Mouse (Mus musculus) hindbrain, embryonic 13.5 days (tissue): Measurements from ENCODE around the gene Jazf1. TPM values are rescaled to one million over a fixed set of nuclear protein-coding genes. Genes with fewer than 3 reads are reported as not detected.
A peak's percentile ranks its signal among the peaks of the same experiment; 100 is the strongest.

Source experiments
- ATAC-seq: fragments of 200-750 bp; cut with Nextera tagmentation; 2 replicates; pipeline ENCODE4 v1.8.0; 2017; ENCODE audit warnings: moderate TSS enrichment; ENCODE audit not compliant: low FRiP score
- H3K27ac ChIP-seq: fragments of 300-500 bp; sonication (generic); 2 replicates; pipeline ENCODE4 v1.5.1; 2015; ENCODE audit warnings: inconsistent platforms, mild to moderate bottlenecking, moderate library complexity
- H3K27me3 ChIP-seq: fragments of 300-500 bp; sonication (generic); 2 replicates; pipeline ENCODE4 v1.6.1; 2015; ENCODE audit warnings: mild to moderate bottlenecking, inconsistent platforms
- H3K36me3 ChIP-seq: fragments of 300-500 bp; sonication (generic); 2 replicates; pipeline ENCODE4 v1.6.1; 2015; ENCODE audit warnings: mild to moderate bottlenecking, inconsistent platforms
- H3K4me1 ChIP-seq: fragments of 300-500 bp; sonication (generic); replicated peaks from 2 replicates; pipeline ENCODE4 v1.6.1; 2015; ENCODE audit warnings: inconsistent platforms
- H3K4me2 ChIP-seq: fragments of 300-500 bp; sonication (generic); 2 replicates; pipeline ENCODE4 v1.6.1; 2015; ENCODE audit warnings: inconsistent platforms, mild to moderate bottlenecking, moderate library complexity
- H3K4me3 ChIP-seq: fragments of 300-500 bp; sonication (generic); 2 replicates; pipeline ENCODE4 v1.5.1; 2015; ENCODE audit warnings: mild to moderate bottlenecking, inconsistent platforms
- H3K9ac ChIP-seq: fragments of 300-500 bp; sonication (generic); 2 replicates; pipeline ENCODE4 v1.6.1; 2015; ENCODE audit warnings: mild to moderate bottlenecking, inconsistent platforms
- H3K9me3 ChIP-seq: fragments of 300-500 bp; sonication (generic); 2 replicates; pipeline ENCODE4 v1.6.1; 2016; ENCODE audit warnings: inconsistent platforms
- WGBS: fragments of 180-500 bp; shearing (Covaris S2); methylation state at CpG from one replicate; pipeline ENCODE4 v1.1.7; 2015; 5-methylcytosine and 5-hydroxymethylcytosine counted together
- polyA plus RNA-seq: library from polyadenylated mRNA; unstranded; fragments of >200 nt; fragmentation: Nextera tagmentation; extraction: Ambion mirVana; gene quantifications from 2 replicates; pipeline ENCODE4 v1.2.1, GENCODE M21; 2015

Jazf1 gene
- polyA plus RNA-seq, result 29.2 and 30.4 TPM in 2 replicates

DNA sequence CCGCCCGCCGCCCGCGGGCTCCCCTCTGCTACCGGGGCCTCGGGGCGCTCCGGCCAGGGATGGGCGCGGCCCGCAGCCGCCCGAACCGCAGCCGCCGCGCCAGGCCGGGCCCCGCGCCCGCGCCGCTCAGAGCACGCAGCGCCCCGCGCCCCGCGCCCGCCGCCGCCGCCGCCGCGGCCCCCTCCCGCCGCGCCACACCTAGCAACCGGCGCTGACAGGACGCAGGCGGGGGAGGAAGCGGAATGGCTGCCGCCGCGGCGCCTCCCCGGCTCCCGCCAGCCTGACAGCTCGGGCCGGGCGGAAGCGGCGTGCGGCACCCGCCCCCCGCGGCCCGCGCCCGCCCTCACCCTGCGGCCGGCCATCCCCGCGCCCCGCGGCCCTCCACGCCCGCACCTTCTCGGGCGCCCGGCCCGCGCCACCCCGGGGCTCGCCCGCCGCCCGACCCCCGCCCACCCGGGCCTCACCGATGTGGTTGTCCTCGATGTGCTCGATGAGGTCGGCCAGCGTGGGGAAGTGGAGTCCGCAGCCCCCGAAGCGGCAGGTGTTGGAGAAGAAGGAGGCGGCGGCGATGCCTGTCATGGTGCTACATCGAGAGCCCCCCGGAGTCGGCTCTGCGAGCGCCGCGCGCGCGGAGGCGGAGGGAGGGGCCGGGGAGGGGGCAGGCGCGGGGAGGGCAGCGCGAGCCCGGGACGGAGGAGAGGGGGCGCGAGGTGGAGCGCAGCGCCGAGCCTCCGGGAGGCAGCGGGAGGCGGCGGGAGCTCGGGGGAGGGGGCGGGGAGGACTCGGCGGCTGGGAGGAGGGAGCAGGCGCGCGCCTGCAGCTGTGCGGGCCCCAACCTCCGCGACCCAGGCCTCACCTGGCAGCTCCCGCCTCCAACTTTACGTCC, at the start of gene Jazf1:
Gene Jazf1, minus strand, starts transcription at position 643 of the 886 bp plus-strand sequence.
- peak within 1 kb of the TSS; percentile 92 for H3K27ac ChIP-seq
- under 1% methylated on average over 48 of the region's 133 CpGs for WGBS
- peak within 1 kb of the TSS; percentile 78 for H3K4me3 ChIP-seq
- H3K4me1 ChIP-seq, result peaks cover 17% of the 10 kb centered on the region
- H3K4me2 ChIP-seq, result peak within 1 kb of the TSS; percentile 82
- peak within 1 kb of the TSS; percentile 88 for H3K9ac ChIP-seq
- H3K27me3 ChIP-seq, result peaks cover 25% of the 10 kb centered on the region
- ATAC-seq, result peak; percentile 88
- no peaks in the 10 kb centered on the region for H3K36me3 ChIP-seq
- no peaks in the 10 kb centered on the region for H3K9me3 ChIP-seq

DNA sequence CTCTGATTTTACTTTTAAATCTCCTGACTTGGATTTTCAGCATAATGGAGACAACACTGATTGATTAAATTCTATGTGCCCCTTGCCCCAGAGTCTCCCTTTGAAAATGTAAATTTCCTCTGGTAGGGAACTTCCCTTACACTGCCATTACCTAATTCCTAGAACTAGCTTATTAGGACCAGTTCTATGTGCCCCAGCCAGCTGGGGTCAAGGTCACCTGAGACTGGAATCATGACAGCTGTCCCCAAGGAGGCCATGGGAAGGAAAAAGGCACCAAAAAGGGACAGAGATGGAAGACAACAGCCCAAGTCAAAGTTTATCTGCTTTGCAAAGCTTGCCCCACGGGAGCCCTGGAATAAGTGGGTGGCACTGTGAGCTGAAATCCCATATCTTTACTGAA, 49.4 kb upstream of the Jazf1 start:
- Histone ChIP-seq H3K4me2 (no peak overlapping the region), H3K27me3 (no peaks in the 10 kb centered on the region), H3K27ac (no peak overlapping the region), H3K9me3 (no peaks in the 10 kb centered on the region), H3K4me1 (no peaks in the 10 kb centered on the region), H3K9ac (no peak overlapping the region), H3K36me3 (no peaks in the 10 kb centered on the region), H3K4me3 (no peak overlapping the region)
- no peak for ATAC-seq
- 33% methylated on average over 1 of the region's 1 CpGs for WGBS

DNA sequence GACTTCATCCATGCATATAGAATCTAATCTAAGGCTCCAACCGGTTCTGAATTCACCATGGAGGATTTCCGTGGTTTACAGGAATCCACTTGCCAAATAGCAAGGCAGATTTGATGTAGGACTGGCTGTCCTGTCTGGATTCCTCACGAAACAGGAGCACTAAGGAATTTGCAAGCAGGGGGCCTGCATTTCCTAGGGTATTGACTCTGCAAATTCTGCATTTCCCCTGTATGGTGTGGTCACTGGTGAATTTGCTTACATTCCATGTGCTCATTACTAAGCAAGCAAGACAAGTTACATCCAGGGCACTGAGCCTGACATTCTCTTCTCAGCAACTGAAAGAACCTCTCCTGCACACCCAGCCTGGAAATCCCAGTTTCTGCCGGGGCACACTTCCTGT, 18.4 kb upstream of the Jazf1 start:
- H3K9me3 ChIP-seq, result no peaks in the 10 kb centered on the region
- ATAC-seq, result no peak
- H3K9ac ChIP-seq, result no peak overlapping the region
- H3K36me3 ChIP-seq, result no peaks in the 10 kb centered on the region
- H3K27me3 ChIP-seq, result no peaks in the 10 kb centered on the region
- no peak overlapping the region for H3K4me2 ChIP-seq
- no peaks in the 10 kb centered on the region for H3K4me1 ChIP-seq
- WGBS, result 67% methylated on average over 4 of the region's 4 CpGs
- H3K4me3 ChIP-seq, result no peak overlapping the region
- H3K27ac ChIP-seq, result no peak overlapping the region

DNA sequence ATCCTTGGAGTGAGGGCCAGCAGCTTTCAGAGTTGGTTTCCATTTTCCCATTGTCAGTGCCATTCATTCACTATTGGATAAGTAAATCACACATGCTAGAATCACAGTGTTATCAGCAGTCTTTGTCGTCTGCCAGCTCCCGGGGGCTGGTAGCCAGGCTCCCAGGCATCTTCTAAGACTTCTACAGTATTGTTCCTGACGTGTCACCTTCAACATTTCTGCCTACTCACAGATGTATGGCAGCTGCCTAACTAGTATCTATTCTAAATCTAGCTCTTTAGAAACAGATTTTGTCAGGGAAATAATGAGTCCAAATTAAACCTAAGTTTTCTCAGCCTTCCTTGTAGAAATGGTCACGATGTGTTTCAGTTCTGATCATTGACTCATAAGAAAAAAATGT, 12.8 kb upstream of the Jazf1 start:
- WGBS, result 80% methylated on average over 4 of the region's 4 CpGs
- H3K27me3 ChIP-seq, result no peaks in the 10 kb centered on the region
- H3K4me1 ChIP-seq, result peaks cover 5% of the 10 kb centered on the region; the same call in 1 of the 2 replicates
- H3K9ac ChIP-seq, result no peak overlapping the region
- ATAC-seq, result no peak
- H3K9me3 ChIP-seq, result no peaks in the 10 kb centered on the region
- no peak overlapping the region for H3K4me3 ChIP-seq
- no peak overlapping the region for H3K27ac ChIP-seq
- H3K36me3 ChIP-seq, result no peaks in the 10 kb centered on the region
- no peak overlapping the region for H3K4me2 ChIP-seq

DNA sequence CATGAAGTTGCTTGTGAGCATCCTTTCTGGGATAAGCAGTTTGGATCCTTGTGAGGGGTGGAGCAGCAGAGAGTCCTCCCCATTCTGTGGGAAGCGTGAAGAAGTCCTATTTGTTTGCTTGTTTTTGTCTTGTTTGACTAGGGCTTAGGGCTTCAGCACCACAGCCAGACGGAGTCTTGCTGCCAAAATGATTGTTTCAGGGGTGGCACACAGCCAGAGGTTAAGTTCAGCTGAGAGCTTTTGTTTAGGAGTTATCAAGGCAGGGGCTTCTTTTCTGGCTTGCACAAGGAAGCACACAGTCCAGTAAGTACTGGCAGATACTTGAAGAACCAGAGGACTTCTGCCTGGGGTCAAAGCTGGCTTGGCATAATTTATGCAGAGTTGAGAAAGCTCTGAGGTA, 10.2 kb upstream of the Jazf1 start:
- H3K9me3 ChIP-seq, result no peaks in the 10 kb centered on the region
- no peak for ATAC-seq
- H3K27me3 ChIP-seq, result no peaks in the 10 kb centered on the region
- H3K9ac ChIP-seq, result no peak overlapping the region
- no peak overlapping the region for H3K4me2 ChIP-seq
- H3K4me1 ChIP-seq, result peaks cover 5% of the 10 kb centered on the region; the same call in 1 of the 2 replicates
- no peak overlapping the region for H3K27ac ChIP-seq
- H3K4me3 ChIP-seq, result no peak overlapping the region
- H3K36me3 ChIP-seq, result no peaks in the 10 kb centered on the region
- WGBS, result 20% methylated on average over 2 of the region's 2 CpGs

DNA sequence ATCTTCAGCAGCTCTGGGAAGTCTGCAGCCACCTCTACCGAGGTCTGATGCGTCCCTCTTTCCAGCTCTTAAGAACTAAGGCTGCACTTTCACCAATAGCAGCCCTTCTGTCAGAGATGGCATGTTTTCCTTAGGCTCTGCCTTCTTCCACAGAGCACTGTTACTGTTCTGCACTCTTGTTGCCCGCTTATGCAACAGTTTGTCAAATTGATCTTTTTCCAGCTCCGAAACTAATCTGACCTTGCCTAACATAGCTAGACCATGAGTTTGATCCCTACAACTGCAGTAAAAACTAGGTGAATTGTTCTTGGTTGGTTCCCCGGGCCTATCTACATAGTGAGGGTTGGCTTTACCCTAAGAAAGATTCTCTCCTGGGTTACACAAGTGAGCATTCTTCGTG, 3.3 kb upstream of the Jazf1 start:
- Histone ChIP-seq H3K27ac (no peak overlapping the region), H3K9me3 (no peaks in the 10 kb centered on the region), H3K9ac (no peak overlapping the region), H3K27me3 (peaks cover 25% of the 10 kb centered on the region), H3K36me3 (no peaks in the 10 kb centered on the region), H3K4me1 (peaks cover 17% of the 10 kb centered on the region), H3K4me3 (no peak overlapping the region), H3K4me2 (no peak overlapping the region)
- no peak for ATAC-seq
- 84% methylated on average over 6 of the region's 6 CpGs for WGBS

DNA sequence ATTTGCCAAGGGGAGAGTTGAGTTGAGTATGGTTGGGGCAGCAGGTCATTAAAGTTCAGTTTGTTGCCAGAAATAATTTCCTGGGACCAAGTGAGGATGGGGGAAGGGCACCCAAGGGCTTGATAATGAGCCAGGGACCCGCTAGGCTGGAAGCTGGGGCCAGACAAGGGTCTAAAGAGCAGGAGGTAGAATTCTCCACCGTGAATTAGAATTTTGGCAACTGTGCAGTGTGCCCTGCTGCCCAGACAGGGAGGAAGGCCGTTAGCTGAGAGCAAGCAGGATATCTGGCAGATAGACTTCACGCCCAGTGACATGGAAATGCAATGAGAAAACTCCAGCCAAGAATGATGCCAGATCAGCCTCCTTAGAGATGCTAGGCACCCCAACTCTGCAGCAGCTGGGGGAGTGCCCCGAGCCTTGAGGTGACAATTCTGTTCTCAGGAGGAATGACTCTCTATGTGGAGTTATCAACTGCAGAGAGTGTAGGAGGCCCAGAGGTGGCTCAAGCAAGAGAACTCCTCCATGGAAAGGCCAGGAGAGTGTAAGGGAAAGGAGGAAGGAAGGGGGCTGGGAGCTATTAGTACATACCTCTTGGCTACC, 1.6 kb upstream of the Jazf1 start:
- H3K27ac ChIP-seq, result no peak overlapping the region
- no peak overlapping the region for H3K4me2 ChIP-seq
- 33% methylated on average over 5 of the region's 5 CpGs for WGBS
- H3K9ac ChIP-seq, result no peak overlapping the region
- no peaks in the 10 kb centered on the region for H3K9me3 ChIP-seq
- H3K4me3 ChIP-seq, result no peak overlapping the region
- peaks cover 25% of the 10 kb centered on the region for H3K27me3 ChIP-seq
- no peaks in the 10 kb centered on the region for H3K36me3 ChIP-seq
- no peak for ATAC-seq
- H3K4me1 ChIP-seq, result peaks cover 17% of the 10 kb centered on the region

DNA sequence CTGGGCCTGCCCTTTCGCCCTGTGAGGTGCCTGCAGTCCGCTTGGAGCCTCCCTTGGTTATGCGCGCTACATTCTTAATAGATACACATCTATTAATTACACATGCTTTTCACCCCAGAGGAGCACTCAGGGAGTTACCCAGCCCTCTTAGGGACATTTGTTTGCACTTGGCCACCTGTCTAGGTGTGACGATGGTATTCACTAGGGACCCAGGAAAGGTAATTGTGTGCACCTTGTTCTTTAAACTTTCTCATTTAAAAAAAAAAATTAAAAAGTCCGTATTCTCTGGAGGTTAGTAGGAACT, 396 bp upstream of the Jazf1 start:
- peaks cover 25% of the 10 kb centered on the region for H3K27me3 ChIP-seq
- peak overlapping the region; percentile 82 for H3K4me2 ChIP-seq
- peaks cover 17% of the 10 kb centered on the region for H3K4me1 ChIP-seq
- WGBS, result 1% methylated on average over 6 of the region's 6 CpGs
- ATAC-seq, result no peak; the same call in 1 of the 2 replicates
- no peaks in the 10 kb centered on the region for H3K9me3 ChIP-seq
- H3K4me3 ChIP-seq, result peak overlapping the region; percentile 78
- peak overlapping the region; percentile 92 for H3K27ac ChIP-seq
- peak overlapping the region; percentile 88 for H3K9ac ChIP-seq
- H3K36me3 ChIP-seq, result no peaks in the 10 kb centered on the region

DNA sequence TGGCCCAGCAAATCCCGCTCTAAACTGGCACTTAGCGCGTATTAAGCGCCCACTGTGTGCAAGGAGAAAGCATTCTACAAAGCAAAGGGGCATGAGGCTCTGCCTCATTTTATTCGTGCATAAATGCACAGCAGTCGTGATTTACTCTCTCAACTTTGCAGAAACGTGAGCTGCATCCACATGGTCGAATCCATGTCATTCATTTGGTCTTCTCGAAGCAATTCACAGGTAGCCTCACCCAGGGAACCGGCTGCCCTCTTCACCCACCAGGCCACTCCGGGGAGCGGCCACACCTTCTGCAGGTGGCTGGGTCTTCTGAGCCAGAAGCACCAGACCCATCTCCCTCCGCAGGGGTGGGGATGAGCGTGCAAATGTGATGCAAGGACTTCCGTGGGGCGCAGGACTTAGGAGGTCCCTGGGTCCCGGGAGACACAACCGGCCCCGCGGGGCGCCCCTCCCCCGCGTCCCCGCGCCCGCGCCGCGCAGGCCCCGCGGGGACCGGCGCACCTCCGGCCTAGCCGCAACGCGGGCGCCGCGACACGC, 914 bp downstream of the Jazf1 start:
- peak overlapping the region; percentile 88 for H3K9ac ChIP-seq
- H3K36me3 ChIP-seq, result no peaks in the 10 kb centered on the region
- no peaks in the 10 kb centered on the region for H3K9me3 ChIP-seq
- H3K27me3 ChIP-seq, result peaks cover 21% of the 10 kb centered on the region
- peak overlapping the region; percentile 78 for H3K4me3 ChIP-seq
- peaks cover 17% of the 10 kb centered on the region for H3K4me1 ChIP-seq
- 3% methylated on average over 41 of the region's 41 CpGs for WGBS
- ATAC-seq, result peak; percentile 62; the same call in 1 of the 2 replicates
- peak overlapping the region; percentile 82 for H3K4me2 ChIP-seq
- H3K27ac ChIP-seq, result peak overlapping the region; percentile 92

DNA sequence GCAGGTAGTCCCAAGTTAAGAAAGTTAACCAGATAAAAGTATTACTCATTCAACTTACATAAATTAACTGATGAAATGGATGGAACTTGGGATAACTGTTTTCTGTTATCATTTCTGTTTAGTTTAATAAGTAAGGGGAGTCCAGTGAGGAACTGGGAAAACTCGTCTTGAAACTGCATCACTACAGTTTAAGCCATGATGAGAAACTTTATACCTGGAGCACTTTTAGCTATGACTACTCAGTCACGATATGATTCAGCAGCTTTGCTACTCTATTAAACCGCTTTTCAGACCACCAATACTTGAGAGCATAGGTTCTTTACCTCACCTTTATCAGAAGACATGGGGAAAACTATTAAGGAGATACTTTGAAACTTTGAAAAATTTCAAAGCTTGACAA, 1.5 kb downstream of the Jazf1 start:
- Histone ChIP-seq H3K9me3 (no peaks in the 10 kb centered on the region), H3K27me3 (peaks cover 16% of the 10 kb centered on the region), H3K4me2 (peak overlapping the region; percentile 82), H3K4me3 (peak overlapping the region; percentile 78), H3K36me3 (no peaks in the 10 kb centered on the region), H3K4me1 (peaks cover 17% of the 10 kb centered on the region), H3K27ac (no peak overlapping the region), H3K9ac (no peak overlapping the region)
- ATAC-seq, result no peak
- 62% methylated on average over 3 of the region's 3 CpGs for WGBS

DNA sequence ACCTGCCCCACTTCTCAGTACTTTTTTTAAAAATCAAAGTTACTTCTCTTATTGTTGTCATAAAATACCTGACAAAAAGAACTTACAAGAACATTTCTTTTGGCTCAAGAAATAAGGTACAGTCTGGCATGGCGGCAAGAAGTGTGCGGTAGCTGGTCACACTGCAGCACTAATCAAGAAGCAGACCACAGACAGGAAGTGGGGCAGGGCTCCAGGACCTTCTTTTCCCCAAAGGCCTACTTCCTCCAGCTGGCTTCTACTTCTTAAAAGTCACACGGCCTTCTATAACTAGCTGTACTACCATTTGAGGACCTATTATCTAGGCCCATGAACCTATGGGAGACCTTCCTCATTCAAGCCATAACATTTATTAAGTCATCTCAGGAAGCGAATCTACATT, 4.4 kb downstream of the Jazf1 start:
- H3K4me3 ChIP-seq, result no peak overlapping the region
- no peak overlapping the region for H3K4me2 ChIP-seq
- H3K4me1 ChIP-seq, result peaks cover 10% of the 10 kb centered on the region
- H3K9ac ChIP-seq, result no peak overlapping the region
- H3K9me3 ChIP-seq, result no peaks in the 10 kb centered on the region
- H3K27ac ChIP-seq, result no peak overlapping the region
- 94% methylated on average over 4 of the region's 4 CpGs for WGBS
- no peak for ATAC-seq
- H3K36me3 ChIP-seq, result 0 out of 2 replicates have a peak, but pooled peaks cover 2% of the 10 kb centered on the region
- no peaks in the 10 kb centered on the region for H3K27me3 ChIP-seq

DNA sequence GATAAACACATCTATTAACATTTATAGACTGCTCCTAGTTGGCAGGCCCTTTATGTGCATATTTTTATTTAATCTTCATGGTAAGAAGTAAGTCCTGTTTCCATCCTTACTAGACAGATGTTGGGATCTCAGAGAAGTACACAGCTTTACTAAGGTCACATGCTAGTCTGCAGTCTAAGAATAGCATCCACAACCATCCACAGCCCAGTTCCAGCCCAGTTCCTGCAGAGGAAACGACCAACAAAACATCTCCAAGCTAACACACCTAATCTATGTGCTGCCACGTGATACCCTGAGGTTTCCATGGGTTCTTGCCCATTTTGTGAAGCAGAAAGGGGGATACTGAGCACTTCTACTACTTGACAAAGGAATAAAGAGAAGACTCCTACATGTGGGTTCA, 13.5 kb downstream of the Jazf1 start:
- Histone ChIP-seq H3K4me3 (no peak overlapping the region), H3K27ac (no peak overlapping the region), H3K9ac (no peak overlapping the region), H3K36me3 (no peaks in the 10 kb centered on the region), H3K4me1 (0 out of 2 replicates have a peak, but pooled peaks cover 3% of the 10 kb centered on the region), H3K4me2 (no peak overlapping the region), H3K9me3 (no peaks in the 10 kb centered on the region), H3K27me3 (no peaks in the 10 kb centered on the region)
- no peak for ATAC-seq
- 70% methylated on average over 2 of the region's 2 CpGs for WGBS
